Mouse (Mus musculus): Measurements from ENCODE around the gene Cxcl1.

DNA sequence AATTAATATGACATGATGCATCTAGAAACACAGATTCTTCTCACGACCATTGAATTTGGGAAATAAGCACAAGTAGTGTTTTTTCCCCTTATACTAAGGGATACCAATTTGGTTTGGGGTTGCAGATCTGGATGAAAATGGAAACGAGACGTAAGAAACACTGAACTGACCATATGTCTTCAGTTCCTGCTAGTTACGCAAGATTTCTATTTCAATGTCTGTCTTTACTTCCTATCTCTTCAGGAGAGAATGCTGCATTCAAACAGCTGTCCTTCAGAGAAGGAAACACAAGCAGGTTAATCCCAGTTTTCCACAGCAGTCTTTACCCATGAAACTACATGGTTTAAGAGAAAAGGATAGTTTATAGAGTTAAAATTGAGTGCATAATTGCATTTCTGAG is 37.8 kb upstream of the Cxcl1 start:
- no peak for TF ChIP-seq POLR2A (IDR thresholded peaks at IDR 0.05; ENCODE audit: low read depth, low read length)
- TF ChIP-seq CTCF (IDR thresholded peaks at IDR 0.05; ENCODE audit: extremely low read depth, insufficient read length, insufficient replicate concordance, low read depth, low read length), result no peak

Data from small intestine, adult 2 months (tissue).